Mouse (Mus musculus) urinary bladder, postnatal 14 days (tissue): ENCODE data around the gene Xndc1.

Experiments
- DNase-seq: peaks from one replicate; pipeline ENCODE4 v3.0.0; 2021; ENCODE audit warnings: low spot score

Gene Xndc1

GRCm38 (mm10) chr7:102082816-102083215 lies 17.5 kb downstream of the Xndc1 start, which contains the start of gene Trpc2:
Gene Trpc2 (plus strand): TSS chr7:102083116.
- no peak for DNase-seq

- DNase-seq, result no peak
Observed at GRCm38 (mm10) chr7:102084041-102084696, 18.9 kb downstream of the Xndc1 start.

GRCm38 (mm10) chr7:102087336-102087735 lies 22.0 kb downstream of the Xndc1 start:
- DNase-seq, result no peak

DNA sequence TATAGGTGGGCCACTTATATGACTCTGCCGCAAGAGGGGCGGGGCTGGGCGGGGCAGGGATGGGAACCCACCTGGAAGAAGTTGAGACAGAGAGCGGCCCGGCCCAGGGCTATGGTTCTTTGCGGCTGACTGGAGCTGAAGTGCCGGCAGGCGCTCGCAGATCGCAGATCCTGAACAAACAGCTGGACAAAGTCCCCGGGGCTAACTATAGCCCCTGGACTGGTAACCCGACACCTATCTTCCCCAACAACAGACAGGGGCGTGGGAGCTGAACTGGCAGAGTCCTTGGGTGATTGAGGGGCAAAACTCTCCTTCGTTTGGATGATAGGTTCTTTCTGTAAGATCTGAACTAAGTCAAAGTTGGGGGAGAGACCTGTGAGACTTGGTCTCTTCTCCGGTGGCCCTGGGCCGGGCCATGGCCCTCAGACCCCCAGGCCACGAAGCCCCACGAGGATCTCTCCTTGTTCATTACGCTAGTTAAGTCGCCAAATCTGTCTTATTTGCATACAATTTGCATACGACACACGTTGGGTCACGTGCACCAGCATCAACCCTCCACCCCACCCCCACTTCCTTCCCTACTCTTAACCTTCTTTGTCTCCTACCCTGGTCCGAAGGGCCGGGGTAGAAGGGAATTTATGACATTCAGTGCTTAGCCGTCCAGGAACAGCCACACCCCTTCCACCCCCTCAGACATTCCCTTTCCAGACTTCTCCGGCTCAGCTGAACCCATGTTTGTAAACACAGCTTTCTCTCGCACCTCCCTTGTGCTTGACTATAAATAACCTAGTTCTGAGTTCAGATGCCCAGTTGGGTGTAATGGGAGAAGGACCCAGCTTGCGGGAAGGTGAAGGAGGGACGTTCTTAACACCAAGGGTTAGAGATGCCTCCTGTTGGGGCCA lies 34.7 kb downstream of the Xndc1 start:
- DNase-seq, result no peak

DNA sequence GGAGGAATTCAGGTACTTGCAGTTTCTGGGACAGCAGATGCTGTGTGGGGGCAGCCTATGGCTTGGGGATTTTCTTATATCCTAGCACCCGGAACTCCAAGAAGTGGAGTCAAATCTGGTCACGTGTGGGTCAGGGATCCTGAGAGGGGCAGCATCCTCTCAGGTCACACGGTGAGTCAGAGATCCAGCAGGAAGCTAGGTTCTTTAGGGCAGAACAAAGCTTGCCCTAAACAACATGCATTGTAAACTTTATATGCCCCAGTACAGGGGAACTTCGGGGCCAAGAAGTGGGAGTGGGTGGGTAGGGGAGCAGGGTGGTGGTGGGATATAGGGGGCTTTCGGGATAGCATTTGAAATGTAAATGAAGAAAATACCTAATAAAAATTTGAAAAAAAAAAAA lies 35.6 kb downstream of the Xndc1 start:
- DNase-seq, result no peak

DNA sequence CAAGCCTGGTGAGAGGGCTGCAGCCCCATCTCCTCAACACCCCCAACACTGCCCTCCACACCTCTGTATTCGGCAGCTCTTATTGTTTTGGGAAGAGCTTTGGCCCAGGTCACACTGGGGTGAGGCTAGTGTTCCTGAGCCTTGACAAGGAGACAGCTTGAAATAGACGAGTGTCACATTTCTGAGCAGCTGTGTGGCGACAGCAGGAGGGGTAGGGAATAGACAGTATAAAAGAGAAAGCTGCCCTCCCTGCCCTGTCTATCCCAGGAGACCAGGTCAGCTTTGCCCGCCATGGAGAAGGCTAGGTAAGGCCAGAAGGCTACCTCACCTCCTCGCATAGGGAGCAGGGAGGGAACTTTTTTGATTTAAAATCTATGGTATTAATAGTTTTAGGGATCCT lies 36.2 kb downstream of the Xndc1 start, which contains the start of gene Art1:
Art1 (plus strand) TSS at position 257 of the 400 bp plus-strand sequence.
- DNase-seq, result no peak

GRCm38 (mm10) chr7:102102241-102102640 lies 36.9 kb downstream of the Xndc1 start:
- no peak for DNase-seq

DNA sequence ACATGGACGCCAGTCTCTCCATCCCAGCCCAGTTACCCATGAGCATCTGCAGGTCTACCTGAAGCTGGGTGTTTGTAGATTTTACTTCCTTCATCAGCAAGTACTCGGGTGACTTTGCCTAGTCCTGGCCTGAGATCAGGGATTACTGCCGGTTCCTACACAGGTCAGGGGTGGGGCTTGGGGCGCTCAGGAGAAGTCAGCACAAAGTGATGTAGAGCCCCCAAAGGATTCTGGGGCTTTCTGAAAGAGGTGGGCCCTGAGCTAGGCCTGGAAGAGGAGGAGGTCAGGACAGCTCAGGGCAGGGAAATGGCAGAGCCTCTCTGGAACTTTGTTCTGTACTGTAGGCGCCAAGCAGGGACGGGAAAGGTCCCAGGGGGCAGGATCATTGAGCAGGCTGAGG lies 37.4 kb downstream of the Xndc1 start:
- DNase-seq, result no peak

- no peak for DNase-seq
Observed at GRCm38 (mm10) chr7:102103555-102103954, 38.2 kb downstream of the Xndc1 start.

- no peak for DNase-seq
Observed at GRCm38 (mm10) chr7:102104126-102104525, 38.8 kb downstream of the Xndc1 start.

GRCm38 (mm10) chr7:102106700-102107141 lies 41.4 kb downstream of the Xndc1 start:
- DNase-seq, result no peak

DNA sequence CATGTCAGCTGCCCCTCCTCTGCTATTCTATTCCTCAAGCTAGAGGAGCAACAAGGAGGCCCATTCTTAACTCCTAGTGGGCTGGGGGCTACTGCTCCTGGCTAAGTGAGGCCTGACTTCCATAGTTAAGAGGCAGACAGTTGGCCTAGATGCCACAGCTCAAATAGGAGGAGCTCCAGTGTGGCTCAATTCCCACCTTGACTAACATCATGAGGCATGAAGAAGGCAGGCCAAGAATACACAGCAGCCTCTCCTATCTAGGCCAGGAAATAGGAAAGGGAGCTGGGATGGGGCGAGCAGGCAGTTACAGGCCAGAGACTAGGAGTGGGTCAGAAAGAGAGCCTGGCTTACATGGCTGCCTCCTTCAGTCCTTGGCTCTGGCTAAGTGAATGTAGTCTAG lies 42.9 kb downstream of the Xndc1 start:
- DNase-seq, result no peak

GRCm38 (mm10) chr7:102109171-102109570 lies 43.9 kb downstream of the Xndc1 start, which contains the start of gene Art5:
Gene Art5 (minus strand): TSS chr7:102109489.
- no peak for DNase-seq

DNA sequence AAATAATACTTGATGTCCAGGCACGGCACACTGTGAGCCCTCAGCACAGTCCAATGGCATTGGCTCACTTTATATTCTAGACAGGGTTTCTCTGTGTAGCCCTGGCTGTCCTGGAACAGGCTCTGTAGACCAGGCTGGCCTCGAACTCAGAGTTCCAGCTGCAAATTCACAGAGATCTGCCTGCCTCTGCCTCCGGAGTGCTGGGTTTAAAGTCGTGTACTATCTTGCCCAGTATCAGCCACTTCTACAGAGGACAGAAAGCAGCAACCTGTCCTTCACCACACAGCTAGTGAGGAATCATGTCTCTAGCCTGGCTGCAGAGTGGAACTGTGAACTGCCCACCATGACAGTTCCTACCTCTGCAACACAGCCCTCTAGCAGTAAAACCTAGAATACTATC lies 44.4 kb downstream of the Xndc1 start:
- no peak for DNase-seq

DNA sequence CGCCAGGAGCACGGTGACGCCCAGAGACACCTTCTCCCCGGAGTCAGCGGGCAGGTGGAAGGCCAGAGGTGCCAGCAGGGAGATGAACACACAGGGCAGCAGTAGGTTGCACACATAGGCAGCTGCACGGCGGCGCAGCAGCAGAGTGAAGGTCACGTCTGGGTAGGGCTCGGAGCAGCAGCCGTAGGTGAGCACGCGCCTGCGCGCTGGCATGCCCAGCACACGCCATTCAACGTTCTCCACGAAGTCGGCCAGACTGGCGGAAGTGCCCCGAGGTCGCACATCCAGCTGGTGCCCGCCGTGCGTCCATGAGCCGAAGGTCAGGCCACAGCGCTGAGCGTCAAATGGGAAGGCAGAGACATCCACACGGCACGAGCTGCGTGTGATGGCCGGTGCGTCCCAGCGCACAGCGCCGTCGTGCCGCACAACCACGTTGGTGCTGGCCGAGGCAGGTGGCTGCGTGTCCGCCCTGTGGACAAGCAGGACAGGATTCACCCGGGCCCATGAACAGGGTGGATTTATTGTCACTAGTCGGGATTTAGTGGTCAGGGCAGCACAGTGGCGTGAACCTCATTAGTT lies 47.9 kb downstream of the Xndc1 start:
- no peak for DNase-seq

DNA sequence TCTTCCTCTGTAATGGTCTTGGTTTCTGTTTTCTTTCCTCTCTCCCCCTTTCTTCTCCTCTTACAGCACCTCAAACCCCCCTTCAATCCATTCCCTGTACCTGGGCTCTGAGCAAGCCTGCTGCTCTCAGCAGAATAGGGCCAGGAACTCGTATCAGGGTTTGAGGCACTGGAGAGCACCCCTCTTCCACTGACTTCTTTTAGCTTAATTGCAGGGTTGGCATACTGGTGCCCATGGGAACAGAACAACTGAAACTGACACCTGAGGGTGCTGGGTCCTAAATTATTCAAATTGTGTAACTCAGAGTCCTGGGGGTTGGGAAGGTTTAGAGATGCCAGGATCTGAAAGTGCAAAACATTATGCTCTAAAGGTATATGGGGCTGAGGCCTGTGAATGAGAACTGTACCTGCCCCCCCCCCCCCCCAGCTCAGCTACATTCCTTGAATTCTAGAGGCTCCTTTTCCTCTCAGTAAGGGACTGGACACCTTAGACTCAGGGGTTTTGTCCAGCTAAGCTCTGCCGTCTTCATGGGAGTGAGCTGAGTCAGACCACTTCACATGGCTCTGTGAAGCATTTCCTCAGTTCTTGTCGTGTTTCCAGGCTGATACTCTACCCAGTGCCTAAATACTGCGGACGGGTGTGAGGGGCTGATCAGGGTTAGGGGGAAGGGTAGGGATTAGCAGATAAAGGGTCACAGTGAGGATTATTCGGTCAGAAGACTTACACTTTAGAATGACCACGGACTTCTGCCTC lies 51.4 kb downstream of the Xndc1 start, which contains the start of gene Chrna10:
Chrna10 (minus strand) TSS at position 250 of the 753 bp plus-strand sequence.
- DNase-seq, result no peak

- no peak for DNase-seq
Observed at GRCm38 (mm10) chr7:102117382-102117781, 52.1 kb downstream of the Xndc1 start.

DNA sequence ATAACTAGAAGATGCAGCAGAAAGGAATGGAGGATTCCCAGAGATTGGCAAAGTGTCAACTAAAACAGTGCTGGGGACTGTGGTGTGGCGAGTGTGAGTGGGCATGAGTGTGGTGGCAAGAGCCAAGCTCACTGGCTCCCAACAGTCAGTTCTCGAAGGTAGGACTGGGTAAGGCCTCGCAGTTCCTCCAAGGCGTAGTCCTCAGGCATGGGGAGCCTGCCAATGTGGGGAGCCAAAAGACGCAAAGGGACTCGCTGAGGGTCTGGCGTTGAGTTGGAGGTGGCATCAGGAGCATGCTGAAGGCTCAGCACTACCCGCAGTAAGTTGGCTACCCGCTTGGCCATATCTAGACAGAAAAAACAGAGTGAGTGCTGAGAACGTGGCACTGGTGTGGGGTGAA lies 55.0 kb downstream of the Xndc1 start:
- no peak for DNase-seq

- no peak for DNase-seq
Observed at GRCm38 (mm10) chr7:102132395-102132794, 67.1 kb downstream of the Xndc1 start.
